Mouse (Mus musculus) forebrain, embryonic 15.5 days (tissue): Measurements from ENCODE around the gene Nrn1. TPM values are rescaled to one million over a fixed set of nuclear protein-coding genes. Genes with fewer than 3 reads are reported as not detected.

Source experiments
- ATAC-seq: fragments of 200-750 bp; cut with Nextera tagmentation; replicated peaks from 2 replicates; pipeline ENCODE4 v1.8.0; 2017; ENCODE audit warnings: mild to moderate bottlenecking, moderate TSS enrichment, moderate library complexity
- H3K27ac ChIP-seq: fragments of 300-500 bp; sonication (generic); replicated peaks from 2 replicates; pipeline ENCODE4 v1.5.1; 2015; ENCODE audit warnings: mild to moderate bottlenecking, inconsistent platforms
- H3K27me3 ChIP-seq: fragments of 300-500 bp; sonication (generic); 2 replicates; pipeline ENCODE4 v1.6.1; 2015; ENCODE audit warnings: inconsistent platforms
- H3K36me3 ChIP-seq: fragments of 300-500 bp; sonication (generic); 2 replicates; pipeline ENCODE4 v1.6.1; 2015; ENCODE audit warnings: mild to moderate bottlenecking, inconsistent platforms
- H3K4me1 ChIP-seq: fragments of 300-500 bp; sonication (generic); 2 replicates; pipeline ENCODE4 v1.6.1; 2015; ENCODE audit warnings: inconsistent platforms
- H3K4me2 ChIP-seq: fragments of 300-500 bp; sonication (generic); replicated peaks from 2 replicates; pipeline ENCODE4 v1.6.1; 2015; ENCODE audit warnings: mild to moderate bottlenecking, inconsistent platforms
- H3K4me3 ChIP-seq: fragments of 300-500 bp; sonication (generic); 2 replicates; pipeline ENCODE4 v1.5.1; 2015; ENCODE audit warnings: mild to moderate bottlenecking, inconsistent platforms
- H3K9ac ChIP-seq: fragments of 300-500 bp; sonication (generic); replicated peaks from 2 replicates; pipeline ENCODE4 v1.6.1; 2015; ENCODE audit warnings: mild to moderate bottlenecking, inconsistent platforms
- H3K9me3 ChIP-seq: fragments of 300-500 bp; sonication (generic); 2 replicates; pipeline ENCODE4 v1.6.1; 2016; ENCODE audit warnings: inconsistent platforms
- WGBS: fragments of 180-500 bp; shearing (Covaris S2); methylation state at CpG from one replicate; pipeline ENCODE4 v1.1.7; 2015; ENCODE audit warnings: mixed read lengths; 5-methylcytosine and 5-hydroxymethylcytosine counted together
- polyA plus RNA-seq: library from polyadenylated mRNA; unstranded; fragments of >200 nt; fragmentation: Nextera tagmentation; extraction: Ambion mirVana; gene quantifications from 2 replicates; pipeline ENCODE4 v1.2.1, GENCODE M21; 2015

Gene Nrn1
- polyA plus RNA-seq, result 48.0 and 50.4 TPM in 2 replicates

DNA sequence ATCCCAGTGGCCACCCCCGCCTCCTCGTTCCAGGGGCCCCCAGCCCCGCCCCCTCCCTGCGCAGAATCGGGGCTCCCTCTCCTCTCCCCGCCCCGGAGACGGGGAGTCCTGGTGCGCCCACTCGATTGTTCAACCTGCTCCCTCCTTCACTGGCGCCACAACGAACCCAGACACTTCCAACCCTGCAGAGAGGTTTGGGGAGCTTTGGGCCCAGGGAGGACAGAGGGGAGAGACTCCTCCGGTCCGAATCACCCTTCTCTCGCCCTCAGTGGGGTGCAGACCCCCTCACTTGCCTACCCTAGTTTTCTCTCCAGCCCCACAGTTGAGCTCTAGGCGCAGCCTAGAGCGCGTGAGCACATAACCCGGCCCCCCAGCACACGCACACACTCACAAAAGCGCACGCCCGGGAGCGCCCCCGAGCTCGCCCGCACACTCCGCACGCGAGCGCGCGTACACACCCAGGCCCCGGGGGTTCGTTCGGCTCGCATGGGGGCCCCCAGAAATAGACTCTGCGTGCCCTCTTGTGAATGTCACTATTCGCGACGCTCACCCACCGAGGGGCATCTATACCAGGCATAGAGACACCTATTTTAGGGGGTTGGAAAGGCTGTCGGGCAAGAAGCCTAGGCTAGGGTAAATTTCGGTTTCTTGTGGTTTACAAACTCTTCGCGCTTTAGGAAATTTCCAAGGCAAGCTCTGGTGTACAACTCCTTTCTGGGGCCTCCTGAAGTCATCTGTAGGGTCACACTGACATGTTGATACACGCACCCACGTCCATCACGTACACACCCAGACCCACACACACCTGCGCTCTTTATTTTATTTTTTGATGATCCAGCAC lies at the start of gene Nrn1:
TSS of gene Nrn1 (minus strand) at position 401 of the 841 bp plus-strand sequence.
- Histone ChIP-seq H3K27ac (peak within 1 kb of the TSS; percentile 95), H3K9me3 (no peaks in the 10 kb centered on the region), H3K4me2 (peak within 1 kb of the TSS; percentile 60), H3K36me3 (no peaks in the 10 kb centered on the region), H3K4me3 (peak within 1 kb of the TSS; percentile 57), H3K27me3 (no peaks in the 10 kb centered on the region; the same call in 1 of the 2 replicates), H3K9ac (peak within 1 kb of the TSS; percentile 61), H3K4me1 (peaks cover 22% of the 10 kb centered on the region; the same call in 1 of the 2 replicates)
- ATAC-seq, result peak; percentile 47
- WGBS, result under 1% methylated on average over 47 of the region's 50 CpGs

DNA sequence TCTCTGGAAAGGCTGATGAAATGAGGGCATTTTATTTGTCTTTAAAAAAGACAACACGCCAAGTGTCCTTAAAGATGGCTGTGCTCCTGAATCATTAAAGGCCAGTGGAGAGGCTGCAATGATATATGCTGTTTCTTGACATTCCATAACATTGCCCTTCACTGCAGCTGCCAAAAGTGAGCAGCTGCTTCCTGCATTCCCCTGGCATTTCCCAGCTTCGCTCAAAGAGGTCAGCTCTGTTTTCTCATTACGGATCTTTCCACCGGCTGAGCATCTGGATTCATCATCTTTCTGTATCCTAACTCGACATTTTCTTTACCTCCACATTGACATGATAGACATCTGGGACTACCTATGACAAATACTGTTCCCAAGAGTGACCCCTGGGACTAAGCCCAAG lies 44.7 kb upstream of the Nrn1 start:
- H3K9me3 ChIP-seq, result no peaks in the 10 kb centered on the region
- WGBS, result 91% methylated on average over 5 of the region's 5 CpGs
- ATAC-seq, result no peak

DNA sequence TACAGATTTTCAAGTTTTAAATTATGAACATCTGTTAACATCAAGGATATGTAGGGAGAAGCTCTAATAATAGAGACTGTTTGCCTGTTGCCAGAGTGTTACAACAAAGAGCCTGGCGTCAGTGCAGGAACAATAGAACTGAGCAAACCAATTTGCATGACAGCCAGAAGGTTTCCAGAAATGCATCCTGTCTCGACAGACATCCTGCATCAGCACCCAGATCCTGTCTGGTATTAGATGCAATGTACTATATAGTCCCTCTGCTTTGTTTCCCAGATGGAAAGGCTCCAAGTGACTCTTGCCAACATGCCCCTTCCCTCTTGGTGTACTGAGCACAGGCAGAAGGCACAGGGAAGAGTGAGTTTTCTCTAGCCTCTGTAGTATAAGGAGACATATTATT lies 31.9 kb upstream of the Nrn1 start:
- WGBS, result 34% methylated on average over 2 of the region's 2 CpGs
- Histone ChIP-seq H3K4me3 (no peak overlapping the region), H3K9ac (no peak overlapping the region), H3K9me3 (no peaks in the 10 kb centered on the region), H3K4me1 (no peaks in the 10 kb centered on the region), H3K36me3 (no peaks in the 10 kb centered on the region), H3K27me3 (no peaks in the 10 kb centered on the region), H3K27ac (no peak overlapping the region), H3K4me2 (no peak overlapping the region)
- no peak for ATAC-seq

More for the DNA sequence above, 44.7 kb upstream of the Nrn1 start:
- H3K27me3 ChIP-seq, result no peaks in the 10 kb centered on the region
- H3K4me3 ChIP-seq, result no peak overlapping the region
- H3K9ac ChIP-seq, result no peak overlapping the region
- no peak overlapping the region for H3K4me2 ChIP-seq
- H3K4me1 ChIP-seq, result no peaks in the 10 kb centered on the region
- H3K27ac ChIP-seq, result no peak overlapping the region
- no peaks in the 10 kb centered on the region for H3K36me3 ChIP-seq

DNA sequence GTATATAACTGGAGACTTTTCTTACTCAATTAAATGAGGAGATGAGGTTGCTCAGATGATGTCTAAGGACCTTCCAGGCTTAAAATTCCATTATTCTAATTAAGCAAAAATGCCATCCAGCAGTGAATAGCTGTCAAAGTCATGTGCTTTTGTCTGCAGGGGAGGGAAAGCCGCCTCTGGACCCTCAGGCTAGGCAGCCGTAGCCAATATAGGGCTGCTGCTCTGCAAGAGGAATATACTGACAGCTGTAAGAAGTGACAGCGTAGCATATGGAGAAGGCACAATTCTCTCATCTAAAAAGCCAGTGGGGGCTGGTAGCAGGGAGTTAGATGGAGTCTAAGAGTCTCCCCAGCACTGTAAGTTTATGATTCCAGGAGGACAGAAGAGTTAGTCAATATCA lies 16.9 kb upstream of the Nrn1 start:
- WGBS, result 38% methylated on average over 3 of the region's 3 CpGs
- Histone ChIP-seq H3K4me1 (peaks cover 9% of the 10 kb centered on the region; the same call in 1 of the 2 replicates), H3K27ac (no peak overlapping the region), H3K4me3 (no peak overlapping the region), H3K9me3 (no peaks in the 10 kb centered on the region), H3K4me2 (no peak overlapping the region), H3K36me3 (no peaks in the 10 kb centered on the region), H3K9ac (no peak overlapping the region), H3K27me3 (no peaks in the 10 kb centered on the region)
- ATAC-seq, result 0 out of 2 replicates have a peak, but pooled peaks have one; percentile 8

DNA sequence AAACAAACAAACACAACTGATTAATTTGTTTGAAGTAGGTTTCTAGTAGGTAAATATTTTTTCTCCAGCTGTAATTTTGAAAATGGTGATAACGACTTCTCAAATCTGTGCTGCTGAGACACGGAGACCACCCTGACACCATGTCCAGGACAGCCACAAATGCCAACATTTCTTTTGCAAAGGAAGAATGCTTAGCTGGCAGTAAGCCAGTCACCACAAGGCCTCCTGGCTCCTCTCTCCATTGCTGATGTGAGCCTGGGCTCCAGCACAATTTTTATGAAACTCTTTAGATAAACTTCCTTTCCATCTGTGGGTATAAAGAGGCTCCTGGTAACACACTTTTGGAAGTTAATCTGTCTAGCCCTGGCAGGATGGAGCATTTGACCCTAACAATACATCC lies 15.1 kb upstream of the Nrn1 start:
- WGBS, result 39% methylated on average over 2 of the region's 2 CpGs
- Histone ChIP-seq H3K9me3 (no peaks in the 10 kb centered on the region), H3K4me2 (no peak overlapping the region), H3K36me3 (no peaks in the 10 kb centered on the region), H3K9ac (no peak overlapping the region), H3K4me1 (peaks cover 9% of the 10 kb centered on the region; the same call in 1 of the 2 replicates), H3K27ac (no peak overlapping the region), H3K4me3 (no peak overlapping the region), H3K27me3 (no peaks in the 10 kb centered on the region)
- no peak for ATAC-seq

DNA sequence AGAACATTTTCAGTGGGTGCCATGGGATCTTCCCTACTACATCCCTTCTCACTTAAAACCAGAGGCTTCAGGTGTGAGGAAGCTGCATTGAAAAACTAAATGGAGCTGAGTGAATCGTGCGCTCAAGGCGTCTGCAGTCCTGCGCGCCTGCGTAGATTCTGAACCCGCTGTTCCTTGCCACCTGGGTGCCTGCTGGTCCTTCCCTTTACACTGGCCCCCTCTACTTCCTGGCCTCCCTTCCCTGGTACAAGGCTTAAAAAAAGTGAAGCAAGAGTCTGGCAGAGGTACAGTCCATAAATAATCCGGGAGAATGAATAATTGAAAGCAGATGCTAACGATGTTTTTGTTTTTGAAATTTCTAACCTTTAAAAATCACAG lies 1.7 kb upstream of the Nrn1 start:
- peak overlapping the region; percentile 61 for H3K9ac ChIP-seq
- H3K36me3 ChIP-seq, result no peaks in the 10 kb centered on the region
- H3K27me3 ChIP-seq, result no peaks in the 10 kb centered on the region
- ATAC-seq, result peak; percentile 15
- 4% methylated on average over 9 of the region's 9 CpGs for WGBS
- peak overlapping the region; percentile 60 for H3K4me2 ChIP-seq
- no peaks in the 10 kb centered on the region for H3K9me3 ChIP-seq
- peaks cover 18% of the 10 kb centered on the region; the same call in 1 of the 2 replicates for H3K4me1 ChIP-seq
- H3K27ac ChIP-seq, result peak overlapping the region; percentile 95
- H3K4me3 ChIP-seq, result peak overlapping the region; percentile 57

DNA sequence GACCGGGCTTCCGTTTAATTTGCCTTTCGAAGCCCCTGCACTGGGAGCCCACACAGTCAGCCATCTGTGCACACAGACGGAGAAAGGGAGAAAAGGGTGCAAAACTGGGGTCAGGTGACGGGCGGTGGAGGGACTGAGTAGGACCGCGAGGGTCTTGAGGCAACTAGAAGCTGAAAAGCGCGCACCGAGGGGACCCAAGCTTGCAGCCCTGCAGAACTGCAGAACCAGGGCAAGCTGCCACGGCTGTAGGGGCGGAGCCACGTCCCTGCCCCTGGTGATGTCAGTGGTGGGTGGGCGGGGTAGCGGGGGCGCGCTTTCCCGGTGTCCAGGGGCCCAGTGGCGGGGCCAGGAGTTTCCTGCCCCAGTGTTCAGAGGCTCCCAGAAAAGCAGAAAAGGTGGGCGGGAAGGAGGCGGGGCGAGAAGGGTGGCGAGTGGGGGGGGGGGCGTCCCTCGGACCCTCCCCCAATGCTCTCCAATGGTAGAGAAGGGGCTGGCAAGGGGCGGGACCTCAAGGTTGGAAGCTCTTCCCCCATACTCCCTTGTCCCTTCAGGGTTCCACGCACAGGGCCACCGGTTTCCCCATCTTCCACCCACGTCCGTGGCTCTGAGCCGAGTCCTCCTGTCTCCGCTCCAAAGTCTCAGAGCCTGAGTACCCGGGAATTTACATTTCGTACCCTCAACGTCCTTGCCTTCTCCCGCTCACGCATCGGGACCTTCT lies 1.1 kb upstream of the Nrn1 start:
- peak overlapping the region; percentile 95 for H3K27ac ChIP-seq
- WGBS, result under 1% methylated on average over 37 of the region's 39 CpGs
- peak overlapping the region; percentile 60 for H3K4me2 ChIP-seq
- H3K4me3 ChIP-seq, result peak overlapping the region; percentile 57
- H3K4me1 ChIP-seq, result peaks cover 18% of the 10 kb centered on the region; the same call in 1 of the 2 replicates
- H3K9me3 ChIP-seq, result no peaks in the 10 kb centered on the region
- peak overlapping the region; percentile 61 for H3K9ac ChIP-seq
- H3K27me3 ChIP-seq, result no peaks in the 10 kb centered on the region
- no peaks in the 10 kb centered on the region for H3K36me3 ChIP-seq
- ATAC-seq, result peak; percentile 83

DNA sequence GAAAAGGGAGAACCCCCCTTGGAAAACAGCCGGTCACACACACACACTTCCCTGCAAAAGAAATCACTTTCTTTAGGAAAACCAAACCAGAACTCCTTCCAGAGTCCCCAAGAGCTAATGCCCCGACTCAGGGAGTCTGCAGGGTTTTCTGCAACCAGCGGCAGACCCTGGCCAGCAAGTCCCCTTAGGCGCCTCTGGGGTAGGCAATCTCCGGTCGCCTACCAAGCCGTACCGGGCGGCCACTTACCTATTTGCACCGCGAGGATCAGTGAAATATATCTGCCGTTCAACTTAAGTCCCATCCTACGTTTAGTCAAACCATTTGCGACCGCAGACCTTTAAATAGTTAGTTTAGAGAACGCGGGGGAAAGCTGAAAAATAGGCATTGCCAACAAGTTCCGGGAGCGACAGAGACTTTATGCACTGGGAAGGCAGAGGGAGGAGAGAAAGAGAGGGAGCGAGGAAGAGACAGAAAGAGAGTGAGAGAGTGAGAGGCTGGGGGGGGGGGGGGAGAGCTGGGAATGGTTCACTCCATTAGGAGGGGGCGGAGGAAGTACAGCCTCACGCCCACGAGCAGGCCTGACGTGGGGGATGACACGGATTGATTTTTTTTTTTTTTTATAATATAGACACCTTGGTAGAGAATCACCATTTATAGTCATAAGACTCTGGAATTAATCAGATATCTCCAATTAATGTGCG lies 791 bp downstream of the Nrn1 start:
- Histone ChIP-seq H3K27me3 (peaks cover under 1% of the 10 kb centered on the region; the same call in 1 of the 2 replicates), H3K9me3 (no peaks in the 10 kb centered on the region), H3K36me3 (no peaks in the 10 kb centered on the region), H3K4me3 (peak overlapping the region; percentile 57), H3K4me2 (peak overlapping the region; percentile 60), H3K9ac (peak overlapping the region; percentile 61), H3K4me1 (peaks cover 28% of the 10 kb centered on the region), H3K27ac (peak overlapping the region; percentile 95)
- under 1% methylated on average over 26 of the region's 26 CpGs for WGBS
- ATAC-seq, result peak; percentile 14

DNA sequence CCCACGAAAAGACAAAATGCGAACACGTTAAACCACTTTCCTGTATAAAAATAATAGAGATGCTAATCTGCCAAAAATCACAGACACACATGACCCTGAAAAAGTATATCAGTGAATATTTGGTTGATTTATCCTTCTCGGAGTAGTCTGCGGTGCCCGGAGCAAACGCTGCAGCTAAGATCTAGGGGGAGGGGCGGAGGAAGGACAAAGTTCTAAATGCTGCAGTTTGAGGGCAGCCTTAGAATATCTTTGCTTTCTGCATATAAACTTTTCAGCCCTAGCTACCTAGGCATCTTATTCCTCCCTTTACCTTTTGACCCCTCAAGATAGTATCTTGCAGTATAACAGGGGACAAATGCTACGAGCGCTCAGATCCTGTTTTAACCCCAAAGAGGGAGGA lies 1.4 kb downstream of the Nrn1 start:
- no peak for ATAC-seq
- Histone ChIP-seq H3K27me3 (peaks cover 6% of the 10 kb centered on the region; the same call in 1 of the 2 replicates), H3K4me1 (peaks cover 29% of the 10 kb centered on the region), H3K27ac (peak overlapping the region; percentile 95), H3K4me2 (peak overlapping the region; percentile 60), H3K36me3 (no peaks in the 10 kb centered on the region), H3K4me3 (peak overlapping the region; percentile 57), H3K9me3 (no peaks in the 10 kb centered on the region), H3K9ac (peak overlapping the region; percentile 61)
- WGBS, result under 1% methylated on average over 10 of the region's 10 CpGs

DNA sequence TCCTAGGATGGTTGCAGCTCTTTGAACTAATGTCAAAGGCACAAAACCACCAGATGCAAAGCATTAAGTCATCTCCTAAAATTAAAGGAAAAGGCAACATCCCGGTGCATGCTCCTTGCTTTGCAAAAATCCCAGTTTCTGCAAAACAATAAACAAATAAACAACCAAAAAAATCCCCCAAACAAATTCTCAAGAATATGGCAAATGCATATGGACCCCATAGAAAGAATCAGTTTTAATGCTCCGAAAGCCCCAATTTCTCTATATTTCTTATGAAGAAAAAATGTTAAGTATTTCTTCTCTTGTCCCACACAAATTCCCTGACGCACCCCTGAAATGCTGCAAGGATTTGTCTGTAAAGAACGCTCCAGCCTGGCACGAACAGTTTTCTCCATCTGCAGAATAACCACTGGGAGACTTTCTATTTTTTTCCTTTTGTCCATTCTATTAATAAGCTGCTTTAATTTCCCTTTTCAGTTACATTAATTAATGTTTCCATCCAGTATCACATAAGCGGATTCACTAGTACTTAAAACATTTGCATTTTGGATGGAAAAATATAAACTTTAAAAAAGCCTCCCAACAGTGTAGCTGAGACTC lies 1.9 kb downstream of the Nrn1 start:
- ATAC-seq, result no peak
- H3K27ac ChIP-seq, result peak overlapping the region; percentile 95
- WGBS, result 5% methylated on average over 6 of the region's 6 CpGs
- peak overlapping the region; percentile 61 for H3K9ac ChIP-seq
- no peaks in the 10 kb centered on the region for H3K9me3 ChIP-seq
- H3K4me1 ChIP-seq, result peaks cover 32% of the 10 kb centered on the region
- H3K4me3 ChIP-seq, result peak overlapping the region; percentile 57
- no peaks in the 10 kb centered on the region for H3K36me3 ChIP-seq
- peak overlapping the region; percentile 60 for H3K4me2 ChIP-seq
- peaks cover 11% of the 10 kb centered on the region for H3K27me3 ChIP-seq

DNA sequence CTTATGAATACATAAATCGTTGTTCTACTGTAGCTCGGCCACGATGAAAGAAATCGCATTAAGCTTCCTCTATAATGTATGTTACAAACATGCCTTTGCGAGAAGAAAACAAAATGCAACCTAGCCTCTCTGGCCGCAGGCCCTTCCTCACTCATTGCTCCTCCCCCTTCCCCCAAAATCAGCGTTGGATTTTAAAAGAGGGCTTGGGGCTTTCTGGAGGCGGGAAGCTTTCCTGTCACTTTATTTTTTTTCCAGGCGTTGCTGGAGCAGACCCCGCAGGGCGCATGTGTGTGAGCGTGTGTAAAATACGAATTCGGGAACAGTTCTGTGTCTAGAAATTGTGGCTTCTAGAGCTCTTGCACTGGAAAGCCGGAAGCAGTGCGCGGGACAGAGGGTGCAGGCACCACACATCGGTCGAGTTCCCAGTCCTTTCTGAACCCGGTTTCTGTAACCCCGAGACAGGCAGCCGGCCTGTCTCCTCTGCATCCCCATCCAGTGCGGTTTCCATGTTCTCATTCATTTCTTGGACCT lies 2.9 kb downstream of the Nrn1 start:
- Histone ChIP-seq H3K36me3 (no peaks in the 10 kb centered on the region), H3K27ac (peak overlapping the region; percentile 95), H3K27me3 (peaks cover 11% of the 10 kb centered on the region), H3K4me2 (peak overlapping the region; percentile 60), H3K9ac (peak overlapping the region; percentile 61), H3K4me1 (peaks cover 36% of the 10 kb centered on the region), H3K9me3 (no peaks in the 10 kb centered on the region), H3K4me3 (peak overlapping the region; percentile 57)
- WGBS, result under 1% methylated on average over 23 of the region's 23 CpGs
- no peak for ATAC-seq
